Mouse (Mus musculus): ENCODE measurements at regions not wholly inside any gene's neighbourhood (a gene's known extent, or its start where the extent isn't known, plus 50 kb on each side); places are given as distances from the start of the nearest gene placed in this dataset.

DNA sequence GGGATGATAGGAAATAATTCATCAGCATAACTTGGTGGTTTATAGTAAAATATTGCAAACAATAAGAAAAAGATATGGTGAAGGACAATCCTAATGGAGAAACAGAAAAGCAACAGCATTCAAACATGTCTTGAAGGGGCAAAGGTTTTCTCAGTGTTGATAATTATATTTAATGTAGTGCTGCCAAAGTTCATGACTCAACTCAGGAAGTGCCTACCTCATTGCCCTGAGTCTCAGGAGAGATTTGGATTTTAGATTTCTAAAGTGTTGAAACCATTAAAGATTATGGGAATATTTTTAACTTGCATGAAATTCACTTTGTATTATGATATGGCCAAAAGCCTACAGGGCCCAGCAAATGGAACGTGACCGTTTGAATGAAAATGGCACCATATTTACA is 1453.2 kb upstream of the Zeb2 start:
- TF ChIP-seq HCFC1 (IDR thresholded peaks at IDR 0.05; ENCODE audit: borderline replicate concordance, insufficient read depth, low read length): no peak
- TF ChIP-seq ZNF384 (IDR thresholded peaks at IDR 0.05; ENCODE audit: low read depth, low read length): no peak

Data from ES-E14 (cell line).